Mouse (Mus musculus) neural tube, embryonic 14.5 days (tissue): Measurements from ENCODE around the gene Slc25a5. TPM values are rescaled to one million over a fixed set of nuclear protein-coding genes. Genes with fewer than 3 reads are reported as not detected.

ENCODE experiments used
- ATAC-seq: fragments of 200-750 bp; cut with Nextera tagmentation; 2 replicates; pipeline ENCODE4 v1.8.0; 2017; ENCODE audit warnings: low read depth, mild to moderate bottlenecking, moderate TSS enrichment, moderate library complexity
- H3K27ac ChIP-seq: fragments of 300-500 bp; sonication (generic); 2 replicates; pipeline ENCODE4 v1.5.1; 2014; ENCODE audit warnings: low read depth, mild to moderate bottlenecking, control low read depth, low read length, moderate library complexity, mixed read lengths
- H3K27me3 ChIP-seq: fragments of 300-500 bp; sonication (generic); 2 replicates; pipeline ENCODE4 v1.6.1; 2014; ENCODE audit warnings: low read length; ENCODE audit not compliant: control insufficient read depth, insufficient read depth
- H3K36me3 ChIP-seq: fragments of 300-500 bp; sonication (generic); 2 replicates; pipeline ENCODE4 v1.6.1; 2014; ENCODE audit warnings: low read length, mixed read lengths; ENCODE audit not compliant: control insufficient read depth, insufficient read depth
- H3K4me1 ChIP-seq: fragments of 300-500 bp; sonication (generic); 2 replicates; pipeline ENCODE4 v1.6.1; 2014; ENCODE audit warnings: low read length; ENCODE audit not compliant: control insufficient read depth, insufficient read depth
- H3K4me2 ChIP-seq: fragments of 300-500 bp; sonication (generic); 2 replicates; pipeline ENCODE4 v1.6.1; 2014; ENCODE audit warnings: mild to moderate bottlenecking, low read depth, low read length, control low read depth
- H3K4me3 ChIP-seq: fragments of 300-500 bp; sonication (generic); 2 replicates; pipeline ENCODE4 v1.5.1; 2014; ENCODE audit warnings: low read depth, low read length, control low read depth, mixed read lengths
- H3K9ac ChIP-seq: fragments of 300-500 bp; sonication (generic); replicated peaks from 2 replicates; pipeline ENCODE4 v1.6.1; 2014; ENCODE audit warnings: low read depth, mild to moderate bottlenecking, control low read depth, low read length, mixed read lengths
- H3K9me3 ChIP-seq: fragments of 300-500 bp; sonication (generic); 2 replicates; pipeline ENCODE4 v1.6.1; 2016; ENCODE audit warnings: low read length; ENCODE audit not compliant: control insufficient read depth
- WGBS: fragments of 180-500 bp; shearing (Covaris S2); extraction: QIAGEN DNeasy Blood & Tissue Kit; methylation state at CpG from one replicate; pipeline ENCODE4 v1.1.7; 2014; 5-methylcytosine and 5-hydroxymethylcytosine counted together
- polyA plus RNA-seq: library from polyadenylated mRNA; unstranded; fragments of >200 nt; fragmentation: Nextera tagmentation; extraction: Ambion mirVana; gene quantifications from 2 replicates; pipeline ENCODE4 v1.2.1, GENCODE M21; 2014

Slc25a5 gene
- 544 and 575 TPM in 2 replicates for polyA plus RNA-seq

GRCm38 (mm10) chrX:36795424-36796162 lies at the start of gene Slc25a5:
Gene Slc25a5 (plus strand): TSS chrX:36795651.
- Histone ChIP-seq H3K4me2 (peak within 1 kb of the TSS; percentile 47), H3K4me3 (peak within 1 kb of the TSS; percentile 54), H3K9me3 (no peaks in the 10 kb centered on the region), H3K27me3 (no peaks in the 10 kb centered on the region), H3K27ac (peak within 1 kb of the TSS; percentile 87), H3K4me1 (no peaks in the 10 kb centered on the region), H3K9ac (peak within 1 kb of the TSS; percentile 71), H3K36me3 (0 out of 2 replicates have a peak, but pooled peaks cover 8% of the 10 kb centered on the region)
- 15% methylated on average over 40 of the region's 41 CpGs for WGBS
- peak; percentile 97 for ATAC-seq

- WGBS, result 83% methylated on average over 8 of the region's 8 CpGs
- Histone ChIP-seq H3K4me3 (no peak overlapping the region), H3K27me3 (no peaks in the 10 kb centered on the region), H3K9me3 (no peaks in the 10 kb centered on the region), H3K4me2 (no peak overlapping the region), H3K36me3 (no peaks in the 10 kb centered on the region), H3K4me1 (no peaks in the 10 kb centered on the region), H3K27ac (no peak overlapping the region), H3K9ac (no peak overlapping the region)
- ATAC-seq, result no peak
These were observed 48.7 kb upstream of the Slc25a5 start for GRCm38 (mm10) chrX:36746789-36747188.

DNA sequence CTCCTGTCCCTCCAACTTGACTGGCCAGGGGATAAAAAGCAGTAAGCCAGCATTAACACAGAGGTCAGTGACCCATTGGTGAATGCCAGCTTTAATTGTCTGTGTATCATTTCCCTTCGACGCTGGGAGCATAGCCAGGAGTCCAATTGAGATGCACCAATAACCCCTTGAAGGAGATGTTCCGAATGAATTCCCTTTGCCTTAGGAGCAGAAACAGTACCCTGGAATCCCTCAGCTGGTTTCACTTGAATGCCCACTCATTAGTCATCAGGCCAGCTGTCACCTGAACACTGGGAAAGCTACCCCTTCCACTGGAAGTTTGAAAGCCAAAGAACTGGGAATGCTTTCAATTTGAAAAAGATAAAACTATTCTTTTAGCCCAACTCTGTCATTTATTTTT lies 46.9 kb upstream of the Slc25a5 start:
- no peaks in the 10 kb centered on the region for H3K9me3 ChIP-seq
- H3K4me2 ChIP-seq, result no peak overlapping the region
- no peaks in the 10 kb centered on the region for H3K4me1 ChIP-seq
- ATAC-seq, result no peak
- H3K27me3 ChIP-seq, result no peaks in the 10 kb centered on the region
- WGBS, result 35% methylated on average over 3 of the region's 3 CpGs
- H3K27ac ChIP-seq, result no peak overlapping the region
- H3K9ac ChIP-seq, result no peak overlapping the region
- H3K4me3 ChIP-seq, result no peak overlapping the region
- H3K36me3 ChIP-seq, result no peaks in the 10 kb centered on the region

DNA sequence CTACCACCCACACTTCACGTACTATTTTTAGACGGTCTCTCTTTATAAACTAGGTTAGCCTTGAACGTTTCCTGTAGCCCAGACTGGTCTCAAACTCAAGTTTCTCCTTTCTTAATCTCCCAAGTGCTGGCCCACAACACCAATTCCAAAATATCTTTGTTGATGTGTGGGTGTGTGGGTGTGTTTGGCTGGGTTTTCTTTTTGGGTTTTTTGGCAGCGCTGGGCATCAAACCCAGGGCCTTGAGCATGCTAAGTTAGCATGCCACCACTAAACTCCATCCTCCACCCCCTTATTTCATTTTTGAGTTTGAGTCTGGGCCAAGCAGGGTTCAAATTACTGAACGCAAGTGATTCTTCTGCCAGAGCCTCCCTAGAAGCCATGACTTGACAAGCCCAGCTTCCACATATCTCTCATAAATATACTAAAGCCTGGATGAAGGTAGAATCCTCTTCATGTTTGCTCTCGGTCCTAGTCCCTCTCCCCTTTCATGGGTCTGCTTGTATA lies 46.1 kb upstream of the Slc25a5 start:
- Histone ChIP-seq H3K4me1 (no peaks in the 10 kb centered on the region), H3K9me3 (no peaks in the 10 kb centered on the region), H3K36me3 (no peaks in the 10 kb centered on the region), H3K9ac (no peak overlapping the region), H3K4me2 (no peak overlapping the region), H3K4me3 (no peak overlapping the region), H3K27ac (no peak overlapping the region), H3K27me3 (no peaks in the 10 kb centered on the region)
- WGBS, result 83% methylated on average over 6 of the region's 6 CpGs
- ATAC-seq, result no peak

- WGBS, result 83% methylated on average over 1 of the region's 1 CpGs
These were observed 44.9 kb upstream of the Slc25a5 start for GRCm38 (mm10) chrX:36750591-36750990.

GRCm38 (mm10) chrX:36752586-36752985 lies 42.9 kb upstream of the Slc25a5 start:
- Histone ChIP-seq H3K9ac (no peak overlapping the region), H3K4me1 (no peaks in the 10 kb centered on the region), H3K27ac (no peak overlapping the region), H3K4me3 (no peak overlapping the region), H3K36me3 (no peaks in the 10 kb centered on the region), H3K4me2 (no peak overlapping the region), H3K9me3 (no peaks in the 10 kb centered on the region), H3K27me3 (no peaks in the 10 kb centered on the region)
- ATAC-seq, result no peak
- 96% methylated on average over 3 of the region's 3 CpGs for WGBS

More at GRCm38 (mm10) chrX:36750591-36750990, 44.9 kb upstream of the Slc25a5 start:
- H3K4me3 ChIP-seq, result no peak overlapping the region
- H3K27ac ChIP-seq, result no peak overlapping the region
- H3K9me3 ChIP-seq, result no peaks in the 10 kb centered on the region
- no peaks in the 10 kb centered on the region for H3K4me1 ChIP-seq
- H3K9ac ChIP-seq, result no peak overlapping the region
- no peak for ATAC-seq
- H3K4me2 ChIP-seq, result no peak overlapping the region
- no peaks in the 10 kb centered on the region for H3K36me3 ChIP-seq
- no peaks in the 10 kb centered on the region for H3K27me3 ChIP-seq

GRCm38 (mm10) chrX:36757796-36758472 lies 37.5 kb upstream of the Slc25a5 start:
- H3K27me3 ChIP-seq, result no peaks in the 10 kb centered on the region
- ATAC-seq, result no peak
- H3K36me3 ChIP-seq, result no peaks in the 10 kb centered on the region
- H3K4me1 ChIP-seq, result no peaks in the 10 kb centered on the region
- H3K4me3 ChIP-seq, result no peak overlapping the region
- H3K4me2 ChIP-seq, result no peak overlapping the region
- H3K9me3 ChIP-seq, result no peaks in the 10 kb centered on the region
- no peak overlapping the region for H3K27ac ChIP-seq
- 74% methylated on average over 7 of the region's 7 CpGs for WGBS
- no peak overlapping the region for H3K9ac ChIP-seq

GRCm38 (mm10) chrX:36758566-36758965 lies 36.9 kb upstream of the Slc25a5 start:
- no peaks in the 10 kb centered on the region for H3K36me3 ChIP-seq
- H3K4me1 ChIP-seq, result no peaks in the 10 kb centered on the region
- H3K27me3 ChIP-seq, result no peaks in the 10 kb centered on the region
- no peak overlapping the region for H3K27ac ChIP-seq
- no peak overlapping the region for H3K4me2 ChIP-seq
- WGBS, result 73% methylated on average over 6 of the region's 6 CpGs
- no peak overlapping the region for H3K4me3 ChIP-seq
- H3K9me3 ChIP-seq, result no peaks in the 10 kb centered on the region
- no peak overlapping the region for H3K9ac ChIP-seq
- ATAC-seq, result no peak
